In the genomic region with DNA sequence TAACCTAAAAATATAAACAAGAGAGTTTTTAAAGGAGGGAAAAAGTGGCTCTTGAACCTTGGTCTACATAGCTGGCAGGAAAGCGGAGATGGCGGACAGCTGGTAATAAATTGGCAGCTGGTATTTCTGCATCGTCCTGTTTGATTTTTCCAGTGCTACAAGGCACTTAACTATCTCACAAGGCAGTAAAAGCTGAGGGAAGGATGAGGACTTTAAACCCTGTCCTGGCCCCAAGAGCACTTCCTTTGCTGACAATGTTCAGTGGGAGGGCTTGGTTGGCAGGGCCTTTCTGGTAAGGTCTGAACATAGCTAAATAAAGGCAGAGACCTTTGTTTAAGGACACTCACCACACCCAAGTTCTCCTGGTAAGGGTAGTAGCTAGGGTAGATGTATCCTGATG, we compare ENCODE assay signal across 26 mouse cellular contexts. TPM values are rescaled to one million over a fixed set of nuclear protein-coding genes. Genes with fewer than 3 reads are reported as not detected.
"Had no signal": no experiment of that assay in that cellular context is flagged by ENCODE, and none has a peak within 500 bp of the region (broad histone marks: within the 10 kb centered on the region; RNA-seq: fewer than 3 reads in every experiment).

No protein-coding gene starts in this region.

- H3K4me2 ChIP-seq: lung, embryonic 14.5 days; midbrain, embryonic 13.5 days; midbrain, embryonic 15.5 days; neural tube, embryonic 13.5 days; neural tube, embryonic 15.5 days; stomach, embryonic 15.5 days had no signal

- ATAC-seq: midbrain, embryonic 13.5 days; midbrain, embryonic 15.5 days had no signal

- H3K4me1 ChIP-seq: midbrain, embryonic 13.5 days; midbrain, embryonic 15.5 days; neural tube, embryonic 13.5 days; neural tube, embryonic 15.5 days; stomach, embryonic 15.5 days had no signal

- H3K9me3 ChIP-seq: megakaryocyte, embryonic 14.5 days; midbrain, embryonic 13.5 days; midbrain, embryonic 15.5 days; neural tube, embryonic 15.5 days; stomach, embryonic 15.5 days had no signal

- H3K27me3 ChIP-seq: megakaryocyte, embryonic 14.5 days; midbrain, embryonic 13.5 days; midbrain, embryonic 15.5 days; neural tube, embryonic 13.5 days; neural tube, embryonic 15.5 days; stomach, embryonic 15.5 days had no signal

- H3K36me3 ChIP-seq: midbrain, embryonic 13.5 days; midbrain, embryonic 15.5 days; neural tube, embryonic 13.5 days; neural tube, embryonic 15.5 days; stomach, embryonic 15.5 days had no signal

- H3K9ac ChIP-seq: liver, embryonic 14.5 days; lung, embryonic 14.5 days; midbrain, embryonic 13.5 days; midbrain, embryonic 15.5 days; neural tube, embryonic 13.5 days; neural tube, embryonic 15.5 days; stomach, embryonic 15.5 days had no signal

- DNase-seq: lung, adult 18-20 months; lung, embryonic 14.5 days; lung, postnatal 10 days; retina, postnatal 1 day; right cerebral cortex, adult 18-20 months; right cerebral cortex, postnatal 25 days; right cerebral cortex, postnatal 4 days; thymus, adult 2 months; thymus, postnatal 25 days; thymus, postnatal 4 days had no signal

- H3K27ac ChIP-seq: liver, embryonic 14.5 days; macrophage; midbrain, embryonic 13.5 days; midbrain, embryonic 15.5 days; neural tube, embryonic 13.5 days; neural tube, embryonic 15.5 days; stomach, embryonic 15.5 days; stomach, postnatal 0 days had no signal

- H3K4me3 ChIP-seq: megakaryocyte, embryonic 14.5 days; midbrain, embryonic 13.5 days; midbrain, embryonic 15.5 days; myocyte; neural tube, embryonic 13.5 days; neural tube, embryonic 15.5 days; stomach, embryonic 15.5 days had no signal

RNA-seq across cellular contexts. Expression of gene Ms4a8a, which starts 10.5 kb away (rescaled TPM):
- total RNA-seq: midbrain, postnatal 0 days had no signal
- polyA plus RNA-seq: lung, embryonic 14.5 days; lung, embryonic 16.5 days; midbrain, embryonic 13.5 days; midbrain, embryonic 15.5 days; midbrain, postnatal 0 days; neural tube, embryonic 11.5 days; neural tube, embryonic 13.5 days; neural tube, embryonic 15.5 days had no signal

RNA-seq across cellular contexts. Expression of gene Ms4a18, which starts 52.5 kb away (rescaled TPM):
- total RNA-seq: megakaryocyte progenitor cell, adult 5-6 weeks; midbrain, postnatal 0 days had no signal
- polyA plus RNA-seq: liver, embryonic 14.5 days; lung, embryonic 14.5 days; lung, embryonic 16.5 days; macrophage; midbrain, embryonic 13.5 days; midbrain, embryonic 15.5 days; midbrain, postnatal 0 days; neural tube, embryonic 11.5 days; neural tube, embryonic 13.5 days; neural tube, embryonic 15.5 days; spleen, adult 2 months; stomach, postnatal 0 days; urinary bladder, adult 2 months had no signal
